ENCODE assay signal across 8 mouse cellular contexts in the genomic region with DNA sequence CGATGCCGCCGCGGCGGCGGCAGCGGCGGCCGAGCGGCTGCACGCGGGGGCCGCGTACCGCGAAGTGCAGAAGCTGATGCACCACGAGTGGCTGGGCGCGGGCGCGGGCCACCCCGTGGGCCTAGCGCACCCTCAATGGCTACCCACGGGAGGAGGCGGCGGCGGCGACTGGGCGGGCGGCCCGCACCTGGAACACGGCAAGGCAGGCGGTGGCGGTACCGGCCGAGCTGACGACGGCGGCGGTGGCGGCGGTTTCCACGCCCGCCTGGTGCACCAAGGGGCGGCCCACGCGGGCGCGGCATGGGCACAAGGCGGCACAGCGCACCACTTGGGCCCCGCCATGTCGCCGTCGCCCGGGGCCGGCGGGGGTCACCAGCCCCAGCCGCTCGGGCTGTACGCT. TPM values are rescaled to one million over a fixed set of nuclear protein-coding genes. Genes with fewer than 3 reads are reported as not detected.
DNase-seq lines count a peak whose midpoint lies in the region; ATAC-seq and TF ChIP-seq lines count a peak whose summit lies in the region.

No protein-coding gene starts in this region.

- WGBS in lung, postnatal 0 days, result 0% methylated on average over 20 of the region's 61 CpGs
- under 1% methylated on average over 40 of the region's 61 CpGs for WGBS in intestine, embryonic 14.5 days

- TF ChIP-seq EP300 in lung, postnatal 0 days (IDR thresholded peaks at IDR 0.05), result no peak

- no peak for TF ChIP-seq CTCF in lung, postnatal 0 days (IDR thresholded peaks at IDR 0.05)

- H3K36me3 ChIP-seq in lung, postnatal 0 days (ENCODE audit: insufficient read depth, low read length), result no peaks in the 10 kb centered on the region
- H3K36me3 ChIP-seq in intestine, embryonic 14.5 days (ENCODE audit: control insufficient read depth, insufficient read depth, low read length), result no peaks in the 10 kb centered on the region

- H3K9ac ChIP-seq in lung, postnatal 0 days (replicated peaks; ENCODE audit: low read depth), result no peak overlapping the region
- peak overlapping the region; percentile 25; the same call in 1 of the 2 replicates for H3K9ac ChIP-seq in intestine, embryonic 14.5 days (ENCODE audit: low read length)

- no peak overlapping the region for H3K27ac ChIP-seq in lung, postnatal 0 days (ENCODE audit: low read length)
- H3K27ac ChIP-seq in intestine, embryonic 14.5 days (ENCODE audit: low read depth), result no peak overlapping the region

- DNase-seq in cerebellum, adult 11 months, result peak; percentile 10
- no peak for DNase-seq in cerebellum, adult 9-10 months
- no peak for DNase-seq in lung, postnatal 0 days (ENCODE audit: low spot score)
- DNase-seq in lung, postnatal 14 days, result no peak
- DNase-seq in intestine, embryonic 14.5 days (ENCODE audit: low spot score), result peak; percentile 69
- peak; percentile 24 for DNase-seq in naive thymus-derived CD4-positive, alpha-beta T cell, adult 2 months (ENCODE audit: low read depth)
- no peak for DNase-seq in gastrocnemius, adult 18-20 months (ENCODE audit: low spot score)
- DNase-seq in right cerebral cortex, postnatal 36 days (ENCODE audit: low spot score in 2 of 2), result no peak

- H3K4me1 ChIP-seq in lung, postnatal 0 days (ENCODE audit: insufficient read depth, low read depth, low read length), result peaks cover 4% of the 10 kb centered on the region; the same call in 1 of the 2 replicates
- peaks cover 17% of the 10 kb centered on the region for H3K4me1 ChIP-seq in intestine, embryonic 14.5 days (replicated peaks; ENCODE audit: control insufficient read depth, insufficient read depth, low read length)

- H3K9me3 ChIP-seq in lung, postnatal 0 days (ENCODE audit: low read length), result no peaks in the 10 kb centered on the region
- H3K9me3 ChIP-seq in intestine, embryonic 14.5 days (ENCODE audit: control insufficient read depth, low read length), result no peaks in the 10 kb centered on the region

- peak overlapping the region; percentile 96 for H3K4me2 ChIP-seq in lung, postnatal 0 days (replicated peaks; ENCODE audit: low read depth, low read length)
- H3K4me2 ChIP-seq in intestine, embryonic 14.5 days (ENCODE audit: low read length), result peak overlapping the region; percentile 96

- peaks cover 79% of the 10 kb centered on the region for H3K27me3 ChIP-seq in lung, postnatal 0 days (replicated peaks; ENCODE audit: insufficient read depth, low read length)
- H3K27me3 ChIP-seq in intestine, embryonic 14.5 days (replicated peaks; ENCODE audit: control insufficient read depth, insufficient read depth, low read length), result peaks cover 95% of the 10 kb centered on the region

- 0 out of 2 replicates have a peak, but pooled peaks have one; percentile 1 for ATAC-seq in lung, postnatal 0 days
- ATAC-seq in intestine, embryonic 14.5 days (replicated peaks; ENCODE audit: low FRiP score, low TSS enrichment, low read depth), result peak; percentile 29

- H3K4me3 ChIP-seq in lung, postnatal 0 days (ENCODE audit: low read depth, low read length), result peak overlapping the region; percentile 59
- peak overlapping the region; percentile 62 for H3K4me3 ChIP-seq in intestine, embryonic 14.5 days (ENCODE audit: low read depth, low read length)

RNA-seq across cellular contexts. Expression of gene Pou3f1, which starts 1.2 kb away (rescaled TPM):
- polyA plus RNA-seq in lung, postnatal 0 days (2015; fragmentation: Nextera tagmentation; extraction: Ambion mirVana), result 0.10 and 0.14 TPM in 2 replicates
- polyA plus RNA-seq in intestine, embryonic 14.5 days (2014; fragmentation: Nextera tagmentation; extraction: Ambion mirVana), result 0.17 and 0.27 TPM in 2 replicates
- total RNA-seq in gastrocnemius, adult 18-20 months (2021), result under 1 TPM; 0.31 to 0.39 TPM

RNA-seq across cellular contexts. Expression of gene Utp11, which starts 35.6 kb away (rescaled TPM):
- 37.4 and 48.8 TPM in 2 replicates for polyA plus RNA-seq in lung, postnatal 0 days (2015; fragmentation: Nextera tagmentation; extraction: Ambion mirVana)
- polyA plus RNA-seq in intestine, embryonic 14.5 days (2014; fragmentation: Nextera tagmentation; extraction: Ambion mirVana), result 57.6 and 65.6 TPM in 2 replicates
- total RNA-seq in gastrocnemius, adult 18-20 months (2021), result 10 to 100 TPM; 18.4 to 22.7 TPM

RNA-seq across cellular contexts. Expression of gene Fhl3, which starts 42.7 kb away (rescaled TPM):
- polyA plus RNA-seq in lung, postnatal 0 days (2015; fragmentation: Nextera tagmentation; extraction: Ambion mirVana), result 5.2 and 5.8 TPM in 2 replicates
- 12.9 and 13.6 TPM in 2 replicates for polyA plus RNA-seq in intestine, embryonic 14.5 days (2014; fragmentation: Nextera tagmentation; extraction: Ambion mirVana)
- 100 to 1,000 TPM; 271 to 315 TPM for total RNA-seq in gastrocnemius, adult 18-20 months (2021)

RNA-seq across cellular contexts. Expression of gene 3100002H09Rik, which starts 47.2 kb away (rescaled TPM):
- not detected in 2 replicates for polyA plus RNA-seq in lung, postnatal 0 days (2015; fragmentation: Nextera tagmentation; extraction: Ambion mirVana)
- polyA plus RNA-seq in intestine, embryonic 14.5 days (2014; fragmentation: Nextera tagmentation; extraction: Ambion mirVana), result not detected in 2 replicates
- total RNA-seq in gastrocnemius, adult 18-20 months (2021), result not detected

RNA-seq across cellular contexts. Expression of gene Sf3a3, which starts 56.8 kb away (rescaled TPM):
- 49.1 and 57.1 TPM in 2 replicates for polyA plus RNA-seq in lung, postnatal 0 days (2015; fragmentation: Nextera tagmentation; extraction: Ambion mirVana)
- polyA plus RNA-seq in intestine, embryonic 14.5 days (2014; fragmentation: Nextera tagmentation; extraction: Ambion mirVana), result 142 and 164 TPM in 2 replicates
- total RNA-seq in gastrocnemius, adult 18-20 months (2021), result 10 to 100 TPM; 12.7 to 13.9 TPM

Comparison
In these comparisons a context has a peak if more than half of its experiments do, and no peak if none do; other contexts are left out.
1. DNase-seq: peak in cerebellum, adult 11 months (single experiment), intestine, embryonic 14.5 days (single experiment) and naive thymus-derived CD4-positive, alpha-beta T cell, adult 2 months (single experiment); none in cerebellum, adult 9-10 months (single experiment), lung, postnatal 0 days (single experiment), lung, postnatal 14 days (single experiment), gastrocnemius, adult 18-20 months (single experiment) and right cerebral cortex, postnatal 36 days (0 of 2).